Mouse (Mus musculus): Measurements from ENCODE around the gene Baiap2. TPM values are rescaled to one million over a fixed set of nuclear protein-coding genes. Genes with fewer than 3 reads are reported as not detected.
A peak's percentile ranks its signal among the peaks of the same experiment; 100 is the strongest.

The Baiap2 gene
- polyA plus RNA-seq, 1 experiment from 2014 or later = 11.9 TPM

GRCm38 (mm10) chr11:119967401-119967800, 24.8 kb downstream of the Baiap2 start:
- no peaks in the 10 kb centered on the region for H3K36me3 ChIP-seq (ENCODE audit: control insufficient read depth, insufficient read depth, low read length)
- H3K9me3 ChIP-seq (ENCODE audit: control insufficient read depth, low read length) = no peaks in the 10 kb centered on the region
- peaks cover 5% of the 10 kb centered on the region; the same call in 1 of the 2 replicates for H3K4me1 ChIP-seq (ENCODE audit: control insufficient read depth, insufficient read depth, low read length)
- no peak overlapping the region for H3K4me3 ChIP-seq (ENCODE audit: low read depth, low read length)
- 69% methylated on average over 8 of the region's 8 CpGs for WGBS
- H3K4me2 ChIP-seq (ENCODE audit: low read depth) = no peak overlapping the region
- no peak overlapping the region for H3K27ac ChIP-seq (ENCODE audit: low read depth, low read length)
- H3K9ac ChIP-seq (ENCODE audit: low read length) = no peak overlapping the region
- H3K27me3 ChIP-seq (ENCODE audit: control insufficient read depth, insufficient read depth, low read length) = no peaks in the 10 kb centered on the region
- DNase-seq (ENCODE audit: low spot score) (no peak), ATAC-seq (ENCODE audit: insufficient read depth, low FRiP score, low TSS enrichment) (no peak)

- Histone ChIP-seq H3K4me2 (ENCODE audit: low read depth) (no peak overlapping the region), H3K9ac (ENCODE audit: low read length) (no peak overlapping the region), H3K4me1 (ENCODE audit: control insufficient read depth, insufficient read depth, low read length) (peaks cover 5% of the 10 kb centered on the region; the same call in 1 of the 2 replicates), H3K27ac (ENCODE audit: low read depth, low read length) (no peak overlapping the region), H3K9me3 (ENCODE audit: control insufficient read depth, low read length) (no peaks in the 10 kb centered on the region), H3K4me3 (ENCODE audit: low read depth, low read length) (no peak overlapping the region), H3K27me3 (ENCODE audit: control insufficient read depth, insufficient read depth, low read length) (no peaks in the 10 kb centered on the region), H3K36me3 (ENCODE audit: control insufficient read depth, insufficient read depth, low read length) (no peaks in the 10 kb centered on the region)
- ATAC-seq (ENCODE audit: insufficient read depth, low FRiP score, low TSS enrichment) (no peak), DNase-seq (ENCODE audit: low spot score) (no peak)
- WGBS = 89% methylated on average over 2 of the region's 2 CpGs
Observed at GRCm38 (mm10) chr11:119967892-119968291, 25.3 kb downstream of the Baiap2 start.

GRCm38 (mm10) chr11:119970021-119970851, 27.7 kb downstream of the Baiap2 start:
- no peak for ATAC-seq (ENCODE audit: insufficient read depth, low FRiP score, low TSS enrichment)
- peak; percentile 33 for DNase-seq (ENCODE audit: low spot score)
- Histone ChIP-seq H3K27ac (ENCODE audit: low read depth, low read length) (no peak overlapping the region), H3K36me3 (ENCODE audit: control insufficient read depth, insufficient read depth, low read length) (no peaks in the 10 kb centered on the region), H3K9ac (ENCODE audit: low read length) (no peak overlapping the region), H3K27me3 (ENCODE audit: control insufficient read depth, insufficient read depth, low read length) (no peaks in the 10 kb centered on the region), H3K4me1 (ENCODE audit: control insufficient read depth, insufficient read depth, low read length) (peaks cover 5% of the 10 kb centered on the region; the same call in 1 of the 2 replicates), H3K9me3 (ENCODE audit: control insufficient read depth, low read length) (no peaks in the 10 kb centered on the region), H3K4me3 (ENCODE audit: low read depth, low read length) (no peak overlapping the region), H3K4me2 (ENCODE audit: low read depth) (no peak overlapping the region)
- WGBS = 58% methylated on average over 12 of the region's 12 CpGs

GRCm38 (mm10) chr11:119973789-119974188, 31.2 kb downstream of the Baiap2 start:
- no peak for DNase-seq (ENCODE audit: low spot score)
- Histone ChIP-seq H3K4me3 (ENCODE audit: low read depth, low read length) (no peak overlapping the region), H3K36me3 (ENCODE audit: control insufficient read depth, insufficient read depth, low read length) (no peaks in the 10 kb centered on the region), H3K27me3 (ENCODE audit: control insufficient read depth, insufficient read depth, low read length) (no peaks in the 10 kb centered on the region), H3K9ac (ENCODE audit: low read length) (no peak overlapping the region), H3K4me1 (ENCODE audit: control insufficient read depth, insufficient read depth, low read length) (peaks cover 2% of the 10 kb centered on the region; the same call in 1 of the 2 replicates), H3K4me2 (ENCODE audit: low read depth) (no peak overlapping the region), H3K9me3 (ENCODE audit: control insufficient read depth, low read length) (no peaks in the 10 kb centered on the region), H3K27ac (ENCODE audit: low read depth, low read length) (no peak overlapping the region)
- WGBS = 90% methylated on average over 4 of the region's 4 CpGs
- no peak for ATAC-seq (ENCODE audit: insufficient read depth, low FRiP score, low TSS enrichment)

GRCm38 (mm10) chr11:119975739-119976501, 33.4 kb downstream of the Baiap2 start:
- 76% methylated on average over 8 of the region's 8 CpGs for WGBS
- H3K27me3 ChIP-seq (ENCODE audit: control insufficient read depth, insufficient read depth, low read length) = no peaks in the 10 kb centered on the region
- H3K4me2 ChIP-seq (ENCODE audit: low read depth) = no peak overlapping the region
- DNase-seq (ENCODE audit: low spot score) = no peak
- H3K4me3 ChIP-seq (ENCODE audit: low read depth, low read length) = no peak overlapping the region
- H3K9me3 ChIP-seq (ENCODE audit: control insufficient read depth, low read length) = no peaks in the 10 kb centered on the region
- no peak overlapping the region for H3K27ac ChIP-seq (ENCODE audit: low read depth, low read length)
- H3K9ac ChIP-seq (ENCODE audit: low read length) = no peak overlapping the region
- H3K4me1 ChIP-seq (ENCODE audit: control insufficient read depth, insufficient read depth, low read length) = no peaks in the 10 kb centered on the region
- no peak for ATAC-seq (ENCODE audit: insufficient read depth, low FRiP score, low TSS enrichment)
- no peaks in the 10 kb centered on the region for H3K36me3 ChIP-seq (ENCODE audit: control insufficient read depth, insufficient read depth, low read length)

GRCm38 (mm10) chr11:119978701-119979100, 36.1 kb downstream of the Baiap2 start:
- H3K27me3 ChIP-seq (ENCODE audit: control insufficient read depth, insufficient read depth, low read length) = no peaks in the 10 kb centered on the region
- H3K36me3 ChIP-seq (ENCODE audit: control insufficient read depth, insufficient read depth, low read length) = no peaks in the 10 kb centered on the region; the same call in 1 of the 2 replicates
- no peak overlapping the region for H3K27ac ChIP-seq (ENCODE audit: low read depth, low read length)
- no peak overlapping the region for H3K4me3 ChIP-seq (ENCODE audit: low read depth, low read length)
- DNase-seq (ENCODE audit: low spot score) (no peak), ATAC-seq (ENCODE audit: insufficient read depth, low FRiP score, low TSS enrichment) (no peak)
- H3K9me3 ChIP-seq (ENCODE audit: control insufficient read depth, low read length) = no peaks in the 10 kb centered on the region
- H3K4me1 ChIP-seq (ENCODE audit: control insufficient read depth, insufficient read depth, low read length) = no peaks in the 10 kb centered on the region
- 93% methylated on average over 4 of the region's 4 CpGs for WGBS
- H3K4me2 ChIP-seq (ENCODE audit: low read depth) = no peak overlapping the region
- H3K9ac ChIP-seq (ENCODE audit: low read length) = no peak overlapping the region

GRCm38 (mm10) chr11:119979596-119980385, 37.2 kb downstream of the Baiap2 start:
- DNase-seq (ENCODE audit: low spot score) (no peak), ATAC-seq (ENCODE audit: insufficient read depth, low FRiP score, low TSS enrichment) (no peak)
- H3K27ac ChIP-seq (ENCODE audit: low read depth, low read length) = no peak overlapping the region
- H3K9me3 ChIP-seq (ENCODE audit: control insufficient read depth, low read length) = no peaks in the 10 kb centered on the region
- 74% methylated on average over 10 of the region's 10 CpGs for WGBS
- no peak overlapping the region for H3K4me2 ChIP-seq (ENCODE audit: low read depth)
- no peak overlapping the region for H3K9ac ChIP-seq (ENCODE audit: low read length)
- no peaks in the 10 kb centered on the region; the same call in 1 of the 2 replicates for H3K36me3 ChIP-seq (ENCODE audit: control insufficient read depth, insufficient read depth, low read length)
- no peaks in the 10 kb centered on the region for H3K27me3 ChIP-seq (ENCODE audit: control insufficient read depth, insufficient read depth, low read length)
- H3K4me1 ChIP-seq (ENCODE audit: control insufficient read depth, insufficient read depth, low read length) = no peaks in the 10 kb centered on the region
- H3K4me3 ChIP-seq (ENCODE audit: low read depth, low read length) = no peak overlapping the region

GRCm38 (mm10) chr11:119981769-119982168, 39.2 kb downstream of the Baiap2 start:
- Histone ChIP-seq H3K36me3 (ENCODE audit: control insufficient read depth, insufficient read depth, low read length) (no peaks in the 10 kb centered on the region; the same call in 1 of the 2 replicates), H3K9ac (ENCODE audit: low read length) (no peak overlapping the region; the same call in 1 of the 2 replicates), H3K4me1 (ENCODE audit: control insufficient read depth, insufficient read depth, low read length) (no peaks in the 10 kb centered on the region), H3K27ac (ENCODE audit: low read depth, low read length) (no peak overlapping the region), H3K27me3 (ENCODE audit: control insufficient read depth, insufficient read depth, low read length) (no peaks in the 10 kb centered on the region), H3K4me3 (ENCODE audit: low read depth, low read length) (no peak overlapping the region), H3K9me3 (ENCODE audit: control insufficient read depth, low read length) (no peaks in the 10 kb centered on the region), H3K4me2 (ENCODE audit: low read depth) (no peak overlapping the region)
- no peak for ATAC-seq (ENCODE audit: insufficient read depth, low FRiP score, low TSS enrichment)
- 76% methylated on average over 3 of the region's 3 CpGs for WGBS
- no peak for DNase-seq (ENCODE audit: low spot score)
